Mouse (Mus musculus) liver, postnatal 0 days (tissue): Measurements from ENCODE around the gene Mmp28.

Experiments used
- CTCF ChIP-seq: sonication (generic); IDR thresholded peaks from 2 replicates; pipeline ENCODE4 v1.5.1; 2016; ENCODE audit warnings: antibody characterized with exemption, low read depth
- EP300 ChIP-seq: IDR thresholded peaks from 2 replicates; pipeline ENCODE4 v1.6.1; 2016; ENCODE audit warnings: antibody characterized with exemption, low read depth, mild to moderate bottlenecking

DNA sequence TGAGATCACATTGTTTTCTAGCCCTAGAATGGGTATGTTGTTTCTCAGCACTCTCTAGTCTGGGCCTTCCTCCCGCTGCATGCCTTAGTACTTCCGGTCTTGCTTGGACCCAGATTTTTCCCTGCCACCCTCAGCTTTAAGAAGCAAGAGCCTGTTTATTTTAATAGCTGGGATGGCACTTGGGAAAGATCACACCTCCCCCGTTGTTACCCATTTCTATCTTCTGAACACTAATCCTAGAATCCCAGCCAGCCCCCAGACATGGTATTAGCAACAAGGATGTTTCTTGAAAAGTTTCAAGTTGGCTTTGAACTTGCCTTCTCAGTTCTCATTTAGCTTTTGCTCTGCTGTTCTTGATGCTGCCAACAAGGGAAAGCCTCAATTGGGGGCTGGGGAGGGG lies 56.5 kb downstream of the Mmp28 start:
- TF ChIP-seq CTCF (no peak), EP300 (no peak)
